Mouse (Mus musculus) kidney, adult 9 months (tissue): ENCODE results near the gene Stau1.

ENCODE experiments used
- DNase-seq: peaks from one replicate; pipeline ENCODE4 v3.0.0; 2022

Gene Stau1

DNA sequence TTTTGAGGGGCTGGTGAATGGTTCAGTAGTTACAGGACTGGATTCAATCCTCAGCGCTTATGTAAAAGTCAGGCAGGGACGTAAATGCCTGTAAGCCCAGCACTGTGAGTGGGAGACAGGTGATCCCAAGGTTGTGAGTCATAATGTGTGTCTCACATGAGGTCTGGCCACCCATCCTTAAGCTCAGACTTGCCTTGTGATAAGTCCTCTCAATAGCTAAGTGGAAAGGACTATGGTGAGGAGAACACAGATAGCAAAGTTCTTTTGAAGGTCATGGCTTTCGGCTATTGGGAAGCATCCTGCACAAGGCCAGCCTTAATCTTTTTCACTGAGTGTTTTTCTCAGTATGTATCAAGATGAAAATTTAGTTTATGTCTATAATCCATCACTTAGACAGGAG is 86.4 kb downstream of the Stau1 start:
- no peak for DNase-seq

- DNase-seq = peak; percentile 15
Measured at GRCm38 (mm10) chr2:166906523-166907182, 89.4 kb downstream of the Stau1 start.

DNA sequence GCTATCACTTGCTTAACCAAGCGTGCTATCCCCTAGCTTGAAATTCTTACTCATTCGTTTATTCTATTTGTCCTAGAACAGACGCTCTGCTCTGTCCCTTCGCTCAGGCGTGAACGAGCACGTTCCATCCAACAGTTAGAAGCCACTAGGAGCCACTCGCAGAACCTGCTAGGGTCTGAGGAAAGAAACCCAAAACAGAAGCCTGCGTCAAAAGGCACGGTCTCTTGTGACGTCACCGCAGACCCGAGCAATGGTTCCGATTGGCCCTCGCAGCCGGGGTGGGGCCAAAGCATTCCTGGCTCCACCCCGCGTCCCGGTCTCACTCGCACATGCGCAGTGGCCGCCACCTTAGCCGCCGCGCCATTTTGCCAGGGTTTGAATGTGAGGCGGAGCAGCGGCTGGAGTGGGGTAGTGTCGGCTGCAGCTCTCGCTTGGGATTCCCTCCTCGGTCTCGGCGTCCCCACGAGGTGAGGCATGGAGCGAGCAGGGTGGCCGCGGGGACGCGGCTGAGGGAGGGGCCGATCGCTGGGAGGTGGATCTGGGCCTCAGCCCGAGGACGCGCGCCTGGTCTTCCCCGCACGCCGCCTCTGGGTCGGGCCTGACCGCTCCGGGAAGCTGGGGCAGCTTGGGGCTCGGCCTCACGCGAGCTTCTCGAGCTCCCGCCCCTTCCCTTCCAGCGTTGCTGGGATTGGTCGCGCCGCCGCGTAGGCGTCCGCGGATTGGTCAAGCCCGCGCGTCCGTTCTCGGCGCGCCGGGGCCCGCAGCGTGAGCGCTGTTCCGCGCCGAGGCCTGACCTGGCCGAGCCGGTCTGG is 90.2 kb downstream of the Stau1 start, which contains the start of gene Cse1l:
TSS of gene Cse1l (plus strand) at position 330 of the 812 bp plus-strand sequence.
- DNase-seq = peak; percentile 98

- DNase-seq = no peak
Measured at GRCm38 (mm10) chr2:166903719-166904282, 92.3 kb downstream of the Stau1 start.

DNA sequence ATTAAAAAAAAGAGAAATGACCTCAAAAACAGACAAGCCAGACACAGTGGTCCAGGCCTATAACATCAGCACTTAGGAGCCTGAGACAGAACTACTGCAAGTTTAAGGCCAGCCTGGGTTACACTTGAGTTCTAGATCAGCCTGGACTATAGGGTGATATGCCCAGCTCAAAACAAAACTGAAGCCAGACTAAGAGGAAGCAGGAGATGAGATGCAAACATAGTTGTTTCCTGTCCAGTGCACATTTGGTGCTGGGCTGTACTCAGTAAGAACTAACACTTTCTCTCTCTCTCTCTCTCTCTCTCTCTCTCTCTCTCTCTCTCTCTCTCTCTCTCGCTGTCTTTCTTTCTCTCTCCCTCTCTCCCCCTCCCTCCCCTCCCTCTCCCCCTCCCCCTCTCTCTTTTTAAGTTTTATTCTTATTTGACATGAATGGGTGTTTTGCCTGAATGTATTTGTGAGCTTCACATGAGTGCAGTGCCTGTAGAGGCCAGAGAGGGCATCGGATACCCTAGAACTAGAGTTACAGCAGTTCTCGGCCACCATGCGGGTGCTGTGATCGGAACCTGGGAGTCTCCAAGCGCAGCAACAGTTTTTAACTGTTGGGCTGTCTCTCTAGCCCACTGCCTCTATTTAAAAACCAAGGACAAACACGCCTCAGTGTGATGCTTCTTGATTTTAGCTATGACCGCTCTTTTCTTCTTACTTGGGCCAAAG is 95.2 kb downstream of the Stau1 start:
- no peak for DNase-seq

- no peak for DNase-seq
Measured at GRCm38 (mm10) chr2:166899746-166900145, 96.4 kb downstream of the Stau1 start.

DNA sequence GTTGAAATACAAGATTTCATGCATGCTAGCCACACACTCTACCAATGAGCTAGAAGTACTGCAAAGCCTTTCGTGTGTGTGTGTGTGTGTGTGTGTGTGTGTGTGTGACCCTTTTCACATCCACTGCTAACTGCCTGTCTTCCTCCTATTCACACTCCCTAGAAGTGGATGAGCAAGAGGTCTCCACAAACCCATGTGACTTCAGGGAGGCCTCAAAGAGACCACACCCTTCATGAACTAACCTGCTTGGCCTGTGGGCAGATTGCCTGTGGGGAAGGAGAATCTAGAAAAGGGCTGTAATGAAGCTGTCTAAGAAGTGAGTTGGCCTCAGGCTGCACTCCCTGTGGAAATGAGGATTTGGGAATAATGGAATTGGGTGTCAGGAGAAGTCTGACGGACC is 96.9 kb downstream of the Stau1 start:
- no peak for DNase-seq
